Mouse (Mus musculus) heart, adult 2 months (tissue): ENCODE measurements around the gene Asap2.

Source experiments
- CTCF ChIP-seq: fragments of 200-600 bp; IDR thresholded peaks from 2 replicates; pipeline ENCODE4 v1.8.1; 2022; ENCODE audit warnings: antibody characterized with exemption, mild to moderate bottlenecking, moderate library complexity
- EP300 ChIP-seq: fragments of 200-500 bp; IDR thresholded peaks from 2 replicates; pipeline ENCODE4 v1.6.1; 2011; ENCODE audit warnings: low read depth, low read length, control low read depth; ENCODE audit not compliant: insufficient read depth

DNA sequence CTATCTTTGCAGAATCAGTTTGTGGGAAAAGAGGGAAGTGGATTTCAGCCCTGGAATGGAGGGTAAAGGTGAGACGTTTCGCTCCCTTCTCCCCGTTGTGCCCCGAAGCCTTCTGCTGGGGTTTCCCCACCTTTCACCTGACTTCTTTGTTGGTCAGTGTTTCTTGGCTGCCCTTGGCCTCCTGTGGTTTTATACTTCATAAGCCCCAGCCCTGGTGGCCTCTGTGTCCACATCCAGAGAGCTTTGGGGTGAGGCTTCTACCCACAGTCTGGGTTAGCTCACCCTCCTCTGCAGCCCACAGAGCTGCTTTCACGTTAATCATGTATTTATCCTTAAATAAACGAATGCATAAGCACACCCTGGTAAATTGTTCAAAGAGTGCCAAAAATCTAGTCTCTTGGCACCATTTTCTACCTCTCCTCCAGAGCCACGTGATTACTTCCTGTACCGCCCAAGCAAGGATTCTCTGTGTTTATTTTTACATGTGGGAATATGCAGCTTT is 170.1 kb downstream of the Asap2 start:
- no peak for TF ChIP-seq EP300
- no peak for TF ChIP-seq CTCF
